Mouse (Mus musculus) lung, adult 2 months (tissue): ENCODE data around the gene Ttc16. TPM values are rescaled to one million over a fixed set of nuclear protein-coding genes. Genes with fewer than 3 reads are reported as not detected.

Experiments
- DNase-seq: peaks from one replicate; pipeline ENCODE4 v3.0.0; 2022
- H3K4me1 ChIP-seq: fragments of 200-500 bp; 2 replicates; pipeline ENCODE4 v1.6.1; 2011; ENCODE audit warnings: low read length; ENCODE audit not compliant: control insufficient read depth, insufficient read depth
- H3K4me3 ChIP-seq: fragments of 200-500 bp; replicated peaks from 2 replicates; pipeline ENCODE3; 2011; ENCODE audit warnings: low read depth, mild to moderate bottlenecking, control low read depth, low read length; ENCODE audit errors: extremely low read depth
- CTCF ChIP-seq: fragments of 200-500 bp; IDR thresholded peaks from 2 replicates; pipeline ENCODE4 v1.5.1; 2011; ENCODE audit warnings: mild to moderate bottlenecking, low read length, control low read depth; ENCODE audit not compliant: insufficient read depth
- POLR2A ChIP-seq: fragments of 200-500 bp; IDR thresholded peaks from 2 replicates; pipeline ENCODE4 v1.6.1; 2011; ENCODE audit warnings: low read depth, mild to moderate bottlenecking, control low read depth, low read length, borderline replicate concordance; ENCODE audit errors: extremely low read depth
- WGBS: fragments of 180-500 bp; shearing (Covaris S2); methylation state at CpG from one replicate; pipeline ENCODE4 v1.1.7; 2018; 5-methylcytosine and 5-hydroxymethylcytosine counted together
- polyA plus RNA-seq: library from polyadenylated mRNA; depleted of rRNA; stranded (reverse); fragments of >200 nt; gene quantifications from 2 replicates; pipeline ENCODE4 v1.2.3, GENCODE M21; 2012

Ttc16 gene
- polyA plus RNA-seq, 1 experiment = 12.0 TPM

DNA sequence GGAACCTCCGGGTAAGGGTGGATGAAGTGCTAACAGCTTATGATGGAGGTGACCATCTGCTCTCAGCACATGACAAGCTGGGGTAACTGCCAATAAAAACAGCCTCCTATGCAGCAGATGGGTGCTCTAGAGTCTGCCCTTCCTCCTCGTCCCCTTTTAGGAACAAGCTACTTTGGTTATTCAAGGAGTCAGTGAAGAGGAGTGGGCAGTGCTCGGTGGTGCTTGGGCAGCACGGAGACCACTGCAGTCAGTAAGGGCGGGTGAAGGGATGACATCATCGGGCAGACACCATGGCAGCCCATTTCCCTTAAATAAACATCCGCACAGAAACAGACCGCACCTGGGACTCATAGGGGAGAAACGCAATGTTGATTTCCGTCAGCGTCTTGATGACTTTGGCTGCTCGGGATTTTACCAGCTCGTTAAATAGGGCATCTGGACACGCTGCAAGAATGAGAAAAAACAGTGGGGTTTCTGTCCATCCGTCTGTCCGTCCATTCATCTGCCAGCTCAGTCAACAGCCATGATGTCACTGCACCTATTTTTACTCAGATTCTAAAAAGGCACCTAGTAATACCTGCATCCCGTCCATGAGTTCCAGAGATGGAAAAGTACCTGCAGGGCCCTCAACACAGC, 41.6 kb upstream of the Ttc16 start:
- Histone ChIP-seq H3K4me3 (no peak overlapping the region), H3K4me1 (peaks cover 5% of the 10 kb centered on the region; the same call in 1 of the 2 replicates)
- no peak for DNase-seq
- TF ChIP-seq POLR2A (no peak), CTCF (no peak)
- WGBS = 40% methylated on average over 17 of the region's 17 CpGs

DNA sequence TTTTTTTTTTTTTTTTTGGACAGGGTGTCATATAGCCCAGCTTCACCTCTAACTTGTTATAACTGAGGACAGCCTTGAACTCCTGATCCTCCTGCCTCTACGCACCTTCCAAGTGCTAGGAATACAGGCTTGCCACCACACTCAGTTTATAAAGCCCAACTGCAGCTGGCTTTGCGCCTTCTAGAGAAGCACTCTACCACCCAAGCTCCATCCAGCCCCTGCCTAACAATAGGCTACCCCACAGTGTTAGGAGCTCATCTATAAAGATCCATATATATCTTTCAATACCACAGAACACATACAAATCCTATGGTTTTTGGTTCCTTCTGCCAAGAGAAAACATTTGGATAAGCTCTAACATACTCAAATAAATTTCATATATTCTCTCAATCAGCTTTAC, 41.1 kb upstream of the Ttc16 start:
- peaks cover 5% of the 10 kb centered on the region; the same call in 1 of the 2 replicates for H3K4me1 ChIP-seq
- DNase-seq = no peak
- TF ChIP-seq CTCF (no peak), POLR2A (no peak)
- H3K4me3 ChIP-seq = no peak overlapping the region
- 93% methylated on average over 2 of the region's 2 CpGs for WGBS

- no peak for DNase-seq
- WGBS = 84% methylated on average over 8 of the region's 8 CpGs
- TF ChIP-seq CTCF = no peak
- TF ChIP-seq POLR2A = no peak
- Histone ChIP-seq H3K4me3 (no peak overlapping the region), H3K4me1 (no peaks in the 10 kb centered on the region)
Measured at GRCm38 (mm10) chr2:32811959-32812358, 36.5 kb upstream of the Ttc16 start.

DNA sequence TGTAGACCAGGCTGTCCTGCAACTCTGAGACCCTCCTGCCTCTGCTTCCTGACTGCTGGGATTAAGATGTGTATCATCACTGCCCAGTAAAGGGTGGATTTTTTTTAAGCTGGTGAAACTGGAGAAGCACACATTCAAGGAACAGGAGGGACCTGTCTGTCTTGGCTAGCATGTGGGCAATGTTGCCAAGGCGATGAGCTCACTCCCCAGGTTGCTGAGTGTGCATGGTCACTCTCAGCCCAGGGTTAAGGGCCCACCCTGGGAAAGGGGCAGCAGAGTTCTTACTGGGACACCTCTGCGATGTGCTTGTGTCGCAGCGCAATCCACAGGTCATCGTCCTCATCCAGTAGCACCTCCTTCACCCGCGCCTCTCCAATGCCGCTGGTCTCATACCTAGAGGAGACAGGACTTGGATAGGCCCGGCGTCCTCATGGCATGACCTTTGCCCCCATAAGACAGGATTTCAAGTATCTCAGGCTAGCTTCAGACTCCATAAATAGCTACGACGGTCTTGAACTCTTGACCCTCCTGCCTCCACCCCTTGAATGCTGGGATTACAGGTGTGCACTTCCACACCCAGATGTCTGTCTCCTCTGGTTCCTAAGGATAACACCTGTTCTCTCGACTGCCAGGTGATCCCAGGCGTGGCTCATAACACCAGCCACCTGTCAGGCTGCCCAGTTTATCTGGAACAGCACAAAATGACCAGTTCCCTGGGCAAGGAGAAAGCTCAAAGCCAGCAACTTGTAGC, 33.6 kb upstream of the Ttc16 start:
- no peak for TF ChIP-seq POLR2A
- TF ChIP-seq CTCF = no peak
- no peaks in the 10 kb centered on the region for H3K4me1 ChIP-seq
- 91% methylated on average over 14 of the region's 14 CpGs for WGBS
- H3K4me3 ChIP-seq = no peak overlapping the region
- no peak for DNase-seq

- TF ChIP-seq CTCF = no peak
- TF ChIP-seq POLR2A = no peak
- Histone ChIP-seq H3K4me1 (peaks cover 8% of the 10 kb centered on the region), H3K4me3 (no peak overlapping the region)
- 65% methylated on average over 10 of the region's 10 CpGs for WGBS
- no peak for DNase-seq
Measured at GRCm38 (mm10) chr2:32798251-32798962, 23.0 kb upstream of the Ttc16 start.

DNA sequence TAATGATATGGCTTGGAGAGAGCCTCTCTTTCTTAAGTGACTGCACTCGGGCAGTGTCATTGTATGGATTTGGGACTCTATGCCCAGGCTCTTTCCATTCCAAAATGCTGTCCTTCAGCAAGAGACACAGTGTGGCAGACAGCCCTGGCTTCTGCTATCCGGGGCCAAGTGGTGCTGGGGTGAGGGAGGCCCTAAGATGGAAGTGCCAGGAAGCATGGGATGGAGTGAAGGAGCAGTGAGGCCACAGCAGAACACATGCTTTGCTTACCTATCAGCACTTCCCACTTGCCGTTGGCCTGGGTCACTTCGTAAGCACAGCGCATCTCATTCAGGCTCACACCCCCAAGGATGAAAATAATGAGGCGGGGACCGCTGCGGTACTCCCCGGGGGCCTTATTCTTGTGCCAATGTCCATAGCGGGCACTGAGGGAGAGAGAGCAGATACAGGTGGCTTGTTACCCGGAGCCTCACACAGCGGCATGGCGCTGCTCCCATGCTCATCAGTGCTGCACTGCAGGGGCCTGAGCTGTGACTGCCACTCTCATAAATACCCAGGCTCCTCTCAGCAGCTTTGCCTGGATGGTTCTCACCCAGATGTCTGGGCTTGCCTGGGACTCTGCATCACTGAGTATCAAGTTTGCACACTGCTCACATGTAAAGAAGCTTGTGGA, 20.4 kb upstream of the Ttc16 start:
- TF ChIP-seq CTCF = no peak
- no peak for TF ChIP-seq POLR2A
- 88% methylated on average over 13 of the region's 13 CpGs for WGBS
- DNase-seq = no peak
- peaks cover 11% of the 10 kb centered on the region for H3K4me1 ChIP-seq
- no peak overlapping the region for H3K4me3 ChIP-seq

- peaks cover 11% of the 10 kb centered on the region for H3K4me1 ChIP-seq
- TF ChIP-seq POLR2A (no peak), CTCF (no peak)
- H3K4me3 ChIP-seq = no peak overlapping the region
- DNase-seq = peak; percentile 54
- WGBS = 52% methylated on average over 6 of the region's 6 CpGs
Measured at GRCm38 (mm10) chr2:32791297-32791696, 15.9 kb upstream of the Ttc16 start.

DNA sequence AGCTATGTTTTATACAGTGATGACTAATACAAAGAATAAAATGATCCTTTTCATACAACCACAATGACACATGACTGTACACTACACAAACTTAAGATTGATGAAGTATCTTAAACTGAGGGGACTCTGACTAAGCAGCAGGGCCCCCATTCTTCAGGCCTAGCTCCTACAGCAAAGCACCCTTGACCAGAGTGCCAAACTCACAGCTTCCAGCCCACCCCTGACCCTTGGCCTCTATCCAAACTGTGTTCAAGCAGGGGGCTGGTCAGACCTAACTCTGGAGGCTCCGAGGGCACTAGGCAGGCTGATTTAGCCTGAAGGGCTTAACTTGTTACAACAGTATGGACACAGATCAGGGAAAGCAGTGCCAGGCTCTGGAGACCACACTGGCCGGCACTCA, 13.1 kb upstream of the Ttc16 start:
- no peak for DNase-seq
- TF ChIP-seq POLR2A (no peak), CTCF (no peak)
- Histone ChIP-seq H3K4me3 (no peak overlapping the region), H3K4me1 (peaks cover 7% of the 10 kb centered on the region)
- 55% methylated on average over 2 of the region's 2 CpGs for WGBS

DNA sequence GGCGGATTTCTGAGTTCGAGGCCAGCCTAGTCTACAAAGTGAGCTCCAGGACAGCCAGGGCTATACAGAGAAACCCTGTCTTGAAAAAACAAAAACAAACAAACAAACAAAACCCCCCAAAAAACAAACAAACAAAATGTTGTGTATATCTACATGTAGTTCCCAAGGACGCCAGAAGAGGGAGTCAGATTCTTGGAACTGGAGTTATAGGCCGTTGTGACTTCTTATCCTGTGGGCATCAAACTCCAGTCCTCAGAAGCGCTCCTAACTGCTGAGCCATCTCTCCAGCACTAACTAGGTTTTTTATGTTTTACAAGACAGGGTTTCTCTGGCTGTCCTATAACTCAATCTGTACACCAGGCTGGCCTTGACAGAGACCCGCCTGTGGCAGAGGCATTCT, 11.7 kb upstream of the Ttc16 start:
- 58% methylated on average over 6 of the region's 6 CpGs for WGBS
- TF ChIP-seq POLR2A (no peak), CTCF (no peak)
- no peak for DNase-seq
- Histone ChIP-seq H3K4me3 (no peak overlapping the region), H3K4me1 (peaks cover 7% of the 10 kb centered on the region)
